Mouse (Mus musculus) heart, postnatal 14 days (tissue): ENCODE measurements around the gene Mlec. TPM values are rescaled to one million over a fixed set of nuclear protein-coding genes. Genes with fewer than 3 reads are reported as not detected.
"Not testable (repeated sequence)": the region's sequence is repeated elsewhere in the genome, so short reads cannot be mapped to it uniquely, and the experiment has no call there.

ENCODE experiments used
- DNase-seq, 2 experiments: peaks; one replicate each; pipeline ENCODE4 v3.0.0; 2021 to 2022
- intact Hi-C: fragments of 180-260 bp; cut with DNase I; formaldehyde crosslinking; loops from one replicate; pipeline ENCODE4 v1.15.1; 2025
- total RNA-seq, 2 experiments: library from RNA; stranded (reverse); gene quantifications; 2 replicates each; pipeline ENCODE4 v1.2.3; 2021

Mlec gene
- total RNA-seq, 2 experiments from 2014 or later = 70.0 to 77.1 TPM

DNA sequence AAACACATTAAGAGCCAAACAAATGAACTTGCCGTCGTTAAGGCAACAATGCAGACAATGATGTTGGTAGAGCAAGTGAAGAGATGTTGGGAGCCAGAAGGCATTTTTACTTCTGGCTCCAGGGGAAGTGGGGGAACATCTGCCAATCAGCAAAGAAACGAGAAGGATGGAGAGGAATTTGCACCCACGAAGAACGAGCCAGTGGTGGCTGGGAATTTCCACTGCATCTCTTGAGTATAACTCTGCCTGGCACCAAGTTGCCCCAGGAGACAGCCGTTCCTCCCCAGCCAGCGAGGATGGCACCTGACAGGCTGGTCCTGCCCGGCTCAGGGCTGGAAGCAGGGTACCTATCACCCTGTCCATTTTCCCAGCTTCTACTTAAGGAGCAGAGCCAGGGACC lies 24.9 kb upstream of the Mlec start:
- intact Hi-C loops = no loop called here

DNA sequence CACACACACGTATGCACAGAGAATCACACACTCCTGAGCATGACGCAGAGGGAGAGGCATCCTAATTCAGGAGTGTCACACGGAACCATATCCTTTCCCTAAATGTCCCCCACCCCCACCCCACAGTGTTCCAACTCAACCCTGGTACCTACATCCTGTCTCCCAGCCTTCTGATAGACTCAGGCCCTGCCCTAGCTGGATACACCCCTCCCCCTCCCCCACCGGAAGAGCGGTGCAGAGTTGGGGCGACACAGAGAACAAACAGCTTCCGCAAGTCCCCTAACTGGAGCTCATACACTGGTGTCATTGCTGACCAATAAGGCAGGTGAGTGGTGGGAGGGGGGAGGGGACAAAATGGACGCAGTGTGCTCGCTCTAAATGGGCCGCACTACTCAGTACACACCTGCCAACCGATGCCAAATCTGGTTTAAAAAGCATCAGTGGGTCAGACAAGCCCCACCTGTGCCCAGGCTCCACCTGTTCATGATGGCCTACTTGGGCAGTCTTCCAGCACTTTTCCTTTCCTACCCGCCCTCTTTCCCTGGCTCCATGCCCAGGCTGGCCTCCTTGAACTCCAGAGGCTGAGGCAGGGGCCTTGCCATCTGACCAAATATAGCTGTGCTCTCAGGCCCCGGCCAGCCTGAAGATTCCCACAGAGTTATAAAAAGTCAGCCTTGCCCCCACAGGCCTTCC lies 23.4 kb upstream of the Mlec start:
- intact Hi-C loops = no loop called here
- DNase-seq = peak in 1 of 2 experiments; percentile 49

More for the DNA sequence above, 24.9 kb upstream of the Mlec start:
- no peak for DNase-seq

DNA sequence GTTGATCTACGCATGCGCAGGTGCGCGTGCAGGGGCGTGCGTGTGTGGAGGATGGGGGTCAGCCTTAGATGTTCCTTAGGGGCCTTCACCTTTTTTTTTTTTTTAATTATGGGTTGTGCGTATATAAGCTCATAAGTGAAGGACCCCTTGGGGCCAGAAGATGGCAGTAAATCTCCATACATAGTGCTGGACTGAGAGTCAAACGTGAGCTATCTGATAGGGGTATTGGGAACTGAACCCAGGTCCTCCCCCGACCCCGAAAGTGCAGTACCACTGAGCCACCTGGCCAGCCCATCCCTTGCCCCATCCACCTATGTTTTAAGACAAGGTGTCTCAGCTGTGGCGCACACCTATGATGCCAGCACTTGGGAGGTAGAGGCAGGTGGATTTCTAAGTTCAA lies 21.6 kb upstream of the Mlec start:
- intact Hi-C loops = no loop called here
- no peak for DNase-seq

DNA sequence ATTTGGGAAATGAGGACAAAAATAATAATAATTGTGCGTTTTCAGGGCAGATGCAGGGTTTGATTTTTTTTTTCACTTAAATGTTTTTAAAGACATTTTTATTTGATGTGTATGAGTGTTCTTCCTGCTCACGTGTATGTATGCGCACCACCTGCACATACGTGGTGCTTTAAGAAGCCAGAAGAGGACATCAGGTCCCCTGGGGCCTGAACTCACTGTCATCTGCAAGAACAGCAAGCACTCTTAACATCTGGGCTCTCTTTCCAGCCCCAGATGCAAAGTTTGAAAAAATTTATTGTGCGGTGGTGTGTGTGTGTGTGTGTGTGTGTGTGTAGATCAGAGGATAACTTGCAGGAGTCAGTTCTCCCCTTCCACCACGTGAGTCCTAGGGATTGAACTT lies 19.9 kb upstream of the Mlec start:
- intact Hi-C loops = no loop called here

DNA sequence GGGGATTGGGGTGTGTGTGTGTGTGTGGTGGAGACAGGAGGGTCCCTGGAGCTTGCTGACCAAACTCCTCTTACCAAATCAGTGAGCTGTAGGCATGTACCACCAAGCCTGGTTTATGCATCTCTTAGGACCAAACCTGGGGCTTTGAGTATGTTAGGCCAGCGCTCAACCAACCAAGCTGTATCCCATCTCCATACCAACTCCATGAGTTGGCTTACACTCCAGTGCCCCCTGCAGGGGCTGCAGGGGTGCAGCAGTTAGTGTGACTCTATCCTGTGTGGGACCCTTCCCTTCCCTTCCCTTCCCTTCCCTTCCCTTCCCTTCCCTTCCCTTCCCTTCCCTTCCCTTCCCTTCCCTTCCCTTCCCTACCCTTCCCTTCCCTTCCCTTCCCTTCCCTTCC lies 16.6 kb upstream of the Mlec start:
- no peak for DNase-seq
- intact Hi-C loops = no loop called here

More for the DNA sequence above, 19.9 kb upstream of the Mlec start:
- no peak for DNase-seq

DNA sequence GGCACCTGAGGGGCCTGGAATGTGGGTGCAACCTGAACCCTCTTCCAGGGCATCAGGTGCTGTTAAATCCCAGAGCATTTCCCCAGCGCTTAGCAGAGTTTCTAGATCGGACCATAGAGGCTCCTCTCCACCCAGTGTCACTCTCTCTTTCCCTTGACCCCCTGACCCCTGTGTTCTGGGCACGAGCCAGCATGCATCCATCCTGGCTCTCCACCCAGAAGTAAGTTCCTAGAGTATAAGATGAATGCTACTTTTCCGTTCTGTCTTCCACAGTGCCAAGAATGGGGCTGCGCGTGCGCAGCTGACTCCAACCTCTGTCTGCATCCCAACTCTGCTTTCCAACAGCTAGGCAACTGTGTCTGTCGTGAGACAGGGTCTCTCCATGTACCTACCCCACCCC lies 12.2 kb upstream of the Mlec start:
- intact Hi-C loops = no loop called here
- no peak for DNase-seq

DNA sequence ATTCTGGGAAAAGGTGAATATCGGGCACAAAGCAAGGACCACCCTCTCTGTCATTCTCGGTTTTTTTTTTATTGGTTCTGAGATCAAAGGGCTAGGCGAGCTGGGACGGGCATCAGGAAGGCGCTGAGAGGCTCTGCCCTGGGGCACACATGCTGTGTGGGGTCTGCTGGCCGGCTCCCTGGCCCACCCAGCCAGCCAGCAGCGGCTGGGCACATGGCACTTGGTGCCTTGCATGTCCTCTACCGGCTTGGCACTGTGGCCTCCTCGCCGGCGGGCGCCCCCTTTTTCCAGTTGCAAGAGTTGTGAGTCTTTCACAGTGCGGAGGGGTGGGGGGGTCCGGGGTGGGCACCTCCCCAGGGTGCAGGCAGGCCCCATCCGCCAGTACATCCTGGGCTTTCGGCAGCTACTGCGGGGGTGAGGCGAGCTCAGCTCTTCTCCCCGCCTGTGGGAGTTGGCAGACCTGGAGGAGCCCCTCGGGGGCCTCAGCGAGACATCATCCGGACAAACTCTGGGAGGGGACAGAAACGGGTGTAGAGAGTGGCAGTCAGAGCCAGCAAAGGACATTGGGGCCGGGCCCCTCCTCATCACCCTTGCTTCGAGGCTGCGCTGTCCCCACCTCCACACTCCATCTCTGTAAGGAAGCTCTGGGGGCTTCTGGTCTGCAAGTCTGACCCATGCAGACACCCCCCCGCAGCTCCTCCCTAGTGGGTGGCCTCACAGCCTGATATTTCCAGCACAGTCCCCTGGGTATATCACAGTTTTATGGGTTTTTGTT lies 10.8 kb upstream of the Mlec start:
- intact Hi-C loops = no loop called here
- DNase-seq = no peak

DNA sequence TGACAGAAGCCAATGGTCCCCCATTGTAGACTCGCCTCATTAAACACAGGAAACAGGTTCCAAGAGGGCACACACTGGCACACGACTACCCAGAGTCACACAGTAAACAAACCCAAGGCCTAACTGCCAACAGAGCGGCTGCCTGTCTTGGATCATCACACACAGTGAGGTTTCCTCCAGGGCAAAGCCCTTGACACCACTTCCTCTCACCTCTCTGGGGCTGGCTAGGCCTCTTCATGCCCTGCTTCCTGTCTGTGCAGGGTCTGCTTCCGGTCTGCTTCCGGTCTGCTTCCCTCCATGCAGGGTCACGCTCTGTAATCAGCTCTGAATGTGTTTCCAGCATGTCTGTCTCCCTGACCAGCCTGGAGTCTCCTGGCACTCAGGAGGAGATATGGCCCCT lies 9.4 kb upstream of the Mlec start:
- intact Hi-C loops = no loop called here
- no peak for DNase-seq

DNA sequence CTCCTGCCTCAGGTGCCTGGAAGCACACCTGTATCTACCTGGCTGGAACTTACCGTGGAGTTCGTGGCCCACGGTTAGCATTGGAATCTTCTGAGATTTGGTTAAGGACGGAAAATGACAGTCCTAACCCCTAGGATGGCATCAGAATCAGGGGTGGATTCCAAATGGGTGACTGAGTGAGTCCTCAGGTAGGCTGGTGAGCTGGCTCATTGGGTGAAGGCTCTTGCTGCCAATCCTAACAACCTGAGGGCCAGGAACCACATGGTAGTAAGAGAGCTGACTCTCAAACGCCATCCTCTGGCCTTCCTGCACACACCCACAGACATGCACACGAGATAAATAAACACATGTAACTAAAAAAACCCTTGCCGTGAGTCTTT lies 8.8 kb upstream of the Mlec start:
- DNase-seq = no peak
- intact Hi-C loops = no loop called here

DNA sequence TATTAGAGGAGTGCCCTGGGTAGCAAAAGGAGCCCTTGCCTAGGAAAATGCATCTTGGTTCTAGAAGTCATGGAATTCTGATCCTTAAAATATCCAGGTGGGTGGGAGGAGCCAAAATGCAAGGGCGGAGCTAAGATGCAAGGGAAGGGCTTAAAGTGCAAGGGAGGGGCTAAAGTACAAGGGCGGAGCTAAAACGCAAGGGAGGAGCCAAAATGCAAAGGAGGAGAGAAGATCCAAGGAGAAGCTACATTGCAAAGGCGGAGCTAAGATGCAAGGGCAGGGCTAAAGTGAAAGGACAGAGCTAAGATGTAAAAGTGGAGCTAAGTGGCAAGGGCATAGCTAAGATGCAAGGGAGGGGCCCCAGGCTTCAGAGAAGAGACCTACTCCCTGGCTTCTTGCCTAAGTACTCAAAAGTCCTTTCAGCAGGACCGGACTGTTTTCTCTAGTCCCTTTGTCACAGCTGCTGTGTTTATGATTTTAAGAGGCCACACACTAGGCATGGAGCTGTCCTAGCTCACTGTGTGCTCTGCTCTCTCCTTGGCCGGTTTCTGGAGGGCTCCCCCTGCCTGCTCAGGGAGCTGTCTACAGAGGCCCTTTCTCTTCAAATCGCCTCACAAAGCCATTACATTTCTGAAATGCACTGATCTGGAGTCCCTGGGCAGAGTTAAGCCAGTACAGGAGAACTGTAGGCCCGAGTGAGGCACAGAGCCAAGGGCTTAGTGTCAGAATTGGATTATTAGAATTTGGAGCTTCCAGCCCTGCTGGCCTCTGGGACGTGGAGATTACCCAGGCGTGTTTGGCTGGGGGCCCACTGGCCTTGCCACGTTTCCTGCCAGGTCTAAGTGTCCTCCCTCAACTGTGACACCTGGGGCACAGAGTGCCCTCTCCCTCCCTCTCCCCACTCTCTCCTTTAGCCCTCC lies 8.2 kb upstream of the Mlec start:
- DNase-seq = peak in 1 of 2 experiments; percentile 57
- intact Hi-C loops = no loop called here

DNA sequence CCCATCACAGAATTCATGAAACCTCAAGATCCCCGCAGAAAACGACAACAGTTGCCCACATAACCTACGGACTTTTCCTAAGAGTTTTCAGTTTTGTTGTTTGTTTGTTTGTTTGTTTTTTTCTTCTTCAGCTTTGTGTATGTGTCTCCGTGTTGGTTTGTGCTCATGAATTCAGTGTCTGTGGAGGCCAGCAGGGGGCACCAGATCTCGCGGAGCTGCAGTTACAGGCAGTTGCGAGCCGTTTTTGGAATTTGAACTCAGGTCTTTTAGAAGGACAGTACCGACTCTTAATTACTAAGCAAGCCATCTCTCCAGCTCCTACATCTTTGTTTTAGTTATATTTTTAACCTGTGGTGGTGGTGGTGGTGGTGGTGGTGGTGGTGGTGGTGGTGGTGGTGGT lies 7.4 kb upstream of the Mlec start:
- intact Hi-C loops = no loop called here
- no peak for DNase-seq

DNA sequence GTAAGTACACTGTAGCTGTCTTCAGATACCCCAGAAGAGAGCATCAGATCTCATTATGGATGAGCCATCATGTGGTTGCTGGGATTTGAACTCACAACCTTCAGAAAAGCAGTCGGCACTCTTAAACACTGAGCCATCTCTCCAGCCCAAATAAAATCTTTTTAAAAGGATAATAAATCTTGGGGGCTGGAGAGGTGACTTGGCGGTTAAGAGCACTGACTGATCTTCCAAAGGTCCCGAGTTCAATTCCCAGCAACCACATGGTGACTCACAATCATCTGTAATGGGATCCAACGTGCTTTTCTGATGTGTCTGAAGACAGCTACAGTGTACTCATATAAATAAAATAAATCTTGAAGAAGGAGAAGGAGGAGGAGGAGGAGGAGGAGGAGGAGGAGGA lies 6.5 kb upstream of the Mlec start:
- intact Hi-C loops, DNase-seq: not testable (repeated sequence)

DNA sequence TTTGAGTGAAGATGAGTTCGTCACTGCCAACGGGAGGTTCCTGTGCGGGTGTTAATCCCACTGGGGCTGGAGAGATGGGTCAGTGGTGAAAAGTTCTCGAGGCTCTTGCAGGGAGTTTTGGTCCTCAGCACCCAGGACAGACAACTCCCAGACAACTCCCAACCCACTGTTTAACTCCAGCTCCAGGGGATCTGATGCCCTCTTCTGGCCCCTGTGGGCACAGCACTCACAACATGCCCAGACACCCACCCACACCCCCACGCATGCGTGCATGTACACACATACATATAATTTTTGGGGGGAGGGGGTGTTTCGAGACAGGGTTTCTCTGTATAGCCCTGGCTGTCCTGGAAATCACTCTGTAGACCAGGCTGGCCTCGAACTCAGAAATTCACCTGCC lies 5.6 kb upstream of the Mlec start:
- intact Hi-C loops = loop anchor here (1.0 kb wide), 1 partner anchor 38 kb away; no protein-coding TSS in a partner anchor
- DNase-seq = peak; percentile 65 to 75

DNA sequence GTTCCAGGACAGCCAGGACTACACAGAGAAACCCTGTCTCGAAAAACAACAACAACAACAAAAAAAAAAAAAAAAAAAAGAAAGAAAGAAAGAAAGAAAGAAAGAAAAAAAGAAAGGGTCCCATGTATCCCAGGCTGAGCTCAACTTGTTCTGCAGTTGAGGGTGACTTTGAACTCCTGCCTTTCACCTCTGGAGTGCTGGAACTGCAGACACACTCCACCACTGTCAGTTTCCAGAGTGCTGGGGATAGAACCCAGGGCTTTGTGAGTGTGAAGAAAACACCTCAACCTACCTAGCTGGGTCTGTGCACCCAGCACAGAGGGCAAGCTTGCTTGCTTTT lies 3.9 kb upstream of the Mlec start:
- not testable (repeated sequence) for DNase-seq
- intact Hi-C loops = loop anchor here (2.0 kb wide), 1 partner anchor 75 kb away; no protein-coding TSS in a partner anchor

DNA sequence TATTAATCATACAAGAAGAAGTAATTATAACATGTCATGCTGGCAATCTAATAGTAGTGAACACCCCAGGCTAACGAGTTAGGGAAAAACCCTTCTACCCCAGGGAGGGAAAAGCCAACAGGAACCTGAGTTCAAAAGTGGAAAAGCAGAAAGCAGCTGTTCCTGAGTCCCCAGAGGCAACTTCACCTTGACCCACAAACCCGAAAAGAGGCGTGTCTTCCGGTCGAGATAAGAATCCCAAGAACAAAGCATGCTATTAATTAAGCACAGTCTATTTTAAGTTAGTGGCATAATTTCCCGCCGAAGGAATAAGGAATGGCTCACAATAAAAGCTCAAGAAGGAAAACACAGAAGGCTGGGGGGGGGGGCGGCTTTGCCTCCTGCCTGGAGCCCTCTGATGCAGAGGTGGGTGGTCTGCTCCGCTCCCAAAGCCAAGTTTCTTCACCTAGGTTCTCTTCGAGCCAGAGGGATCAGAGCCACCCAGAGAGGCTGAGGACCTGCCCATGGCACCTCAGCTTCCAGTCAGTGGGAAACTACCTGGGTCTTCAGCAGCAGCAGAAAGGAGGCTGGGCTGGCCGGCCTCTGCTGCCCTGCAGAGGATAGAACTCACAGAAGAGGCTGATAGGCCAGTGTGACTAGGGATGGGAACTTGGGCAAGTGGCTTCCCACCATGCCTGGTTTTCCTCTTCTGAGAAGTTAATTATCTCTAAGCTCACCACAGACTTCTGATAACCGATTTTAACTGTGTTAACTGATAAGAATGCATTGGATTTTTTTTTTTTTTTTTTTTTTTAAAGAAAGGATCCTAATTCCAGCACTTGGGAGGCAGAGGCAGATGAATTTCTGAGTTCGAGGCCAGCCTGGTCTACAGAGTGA lies 3.3 kb upstream of the Mlec start:
- no peak for DNase-seq
- intact Hi-C loops = loop anchor here (2.0 kb wide), 1 partner anchor 75 kb away; no protein-coding TSS in a partner anchor

DNA sequence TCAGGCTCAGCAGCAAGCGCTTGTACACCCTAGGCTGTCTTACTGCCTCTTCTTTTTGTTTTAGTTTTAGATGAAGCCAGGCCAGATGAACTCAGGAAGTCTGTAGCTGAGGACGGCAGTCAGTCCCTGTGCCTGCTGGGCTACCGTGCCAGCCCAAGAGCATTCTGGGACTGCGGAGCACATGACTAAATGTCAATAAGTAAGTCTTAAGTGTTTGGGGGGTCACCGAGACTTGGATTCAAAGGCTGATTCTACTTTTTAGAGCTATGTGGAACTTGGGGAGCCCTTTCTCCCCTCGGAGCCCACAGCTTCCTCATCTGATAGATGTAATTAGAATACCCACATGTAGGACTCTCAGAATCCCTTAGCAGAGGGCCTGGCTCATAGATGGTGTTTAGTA lies 2.7 kb upstream of the Mlec start:
- DNase-seq = no peak
- intact Hi-C loops = loop anchor here (2.0 kb wide), 1 partner anchor 76 kb away; no protein-coding TSS in a partner anchor

DNA sequence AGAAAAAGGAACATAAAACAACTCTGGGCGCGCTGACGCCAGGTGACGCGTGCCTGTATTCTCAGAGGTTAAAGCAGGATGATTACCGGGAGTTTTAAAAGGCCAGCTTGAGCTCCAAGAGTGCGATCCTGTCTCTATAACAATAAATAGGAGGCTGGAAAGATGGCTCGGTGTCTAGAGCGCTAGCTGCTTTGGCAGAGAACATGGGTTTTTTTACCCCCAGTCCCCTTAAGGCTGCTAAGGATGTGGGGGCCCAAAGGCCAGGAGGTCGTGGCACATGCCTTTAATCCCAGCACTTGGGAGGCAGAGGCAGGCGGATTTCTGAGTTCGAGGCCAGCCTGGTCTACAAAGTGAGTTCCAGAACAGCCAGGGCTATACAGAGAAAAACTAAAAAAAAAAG lies 1.2 kb upstream of the Mlec start:
- intact Hi-C loops = no loop called here
- DNase-seq = no peak

DNA sequence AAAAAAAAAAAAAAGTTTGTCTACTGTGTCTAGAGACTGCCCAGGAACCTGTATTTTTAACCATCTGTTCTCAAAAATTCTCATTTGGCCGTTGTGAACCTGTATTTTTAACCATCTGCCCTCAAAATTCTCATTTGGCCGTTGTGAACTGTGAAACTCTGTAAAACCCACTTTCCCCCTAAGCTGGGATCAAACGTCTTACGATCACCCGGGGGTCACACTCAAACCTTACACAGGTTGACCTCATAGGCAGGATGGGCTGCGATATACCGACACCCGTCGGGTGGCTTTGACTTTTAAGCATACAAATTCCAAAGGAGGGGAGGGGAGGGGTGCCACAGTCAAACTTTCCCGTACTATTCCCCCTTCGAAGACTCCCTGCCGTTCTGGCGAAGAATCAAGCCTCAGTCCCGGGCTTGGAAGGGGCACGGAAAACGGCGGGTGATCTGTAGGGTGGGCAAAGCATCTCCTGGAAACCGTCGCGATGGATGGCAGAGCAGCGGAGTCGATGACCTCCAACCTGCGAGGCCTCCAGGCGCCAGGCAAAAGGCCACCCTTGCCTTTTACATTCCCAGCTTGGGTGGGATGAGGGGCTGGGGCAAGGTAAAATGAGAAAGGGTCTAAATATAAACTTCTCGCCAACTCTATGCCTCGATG lies 918 bp downstream of the Mlec start:
- intact Hi-C loops = no loop called here
- no peak for DNase-seq

DNA sequence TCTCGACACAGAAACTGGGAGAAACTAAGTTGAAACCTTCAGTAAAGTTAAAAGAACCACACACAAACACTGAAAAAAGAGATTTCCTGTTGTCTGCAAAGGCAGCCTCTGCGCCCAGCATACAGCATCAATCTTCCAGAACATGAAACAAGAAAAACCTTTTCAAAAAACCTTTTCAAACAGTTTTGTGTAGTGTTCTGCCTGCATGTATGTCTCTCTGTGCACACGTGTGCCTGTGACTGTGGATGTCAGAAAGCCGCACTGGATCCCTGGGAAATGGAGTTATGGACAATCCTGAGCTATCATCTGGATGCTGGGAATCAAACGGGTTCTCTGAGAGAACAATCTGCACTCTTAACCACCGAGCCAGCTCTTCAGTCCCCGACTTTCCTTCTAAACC lies 1.6 kb downstream of the Mlec start:
- DNase-seq = no peak
- intact Hi-C loops = no loop called here
